Mouse (Mus musculus): ENCODE measurements around the gene Gm20388. TPM values are rescaled to one million over a fixed set of nuclear protein-coding genes. Genes with fewer than 3 reads are reported as not detected.
A peak's percentile ranks its signal among the peaks of the same experiment; 100 is the strongest.

The Gm20388 gene
- total RNA-seq, 1 experiment from 2014 or later: 3.6 TPM

- no peak for DNase-seq
Observed at GRCm38 (mm10) chr8:122483877-122484276, 2573.2 kb downstream of the Gm20388 start.

- DNase-seq: no peak
Observed at GRCm38 (mm10) chr8:122484831-122485230, 2574.2 kb downstream of the Gm20388 start.

DNA sequence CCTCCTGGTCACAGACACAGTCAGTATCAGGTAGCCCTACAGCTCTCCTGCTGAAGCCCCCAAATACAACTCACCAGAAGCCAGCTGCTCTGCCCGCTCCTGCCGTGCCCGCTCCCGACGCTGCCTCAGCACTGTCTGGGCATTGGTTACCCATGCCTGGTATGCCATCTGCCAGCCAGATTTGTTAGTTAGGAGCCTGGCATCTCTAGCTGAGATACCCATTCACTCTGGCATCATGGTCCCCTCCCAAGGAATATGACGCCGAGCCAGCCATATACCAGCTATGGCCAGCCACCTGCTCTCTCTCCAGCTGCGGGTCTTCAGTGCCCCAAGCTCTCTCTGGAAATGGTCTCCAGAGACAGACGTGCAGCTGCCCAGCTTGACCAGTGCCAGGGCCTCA is 2577.7 kb downstream of the Gm20388 start:
- DNase-seq: no peak

- DNase-seq: no peak
Observed at GRCm38 (mm10) chr8:122497016-122497734, 2586.5 kb downstream of the Gm20388 start.

- no peak for DNase-seq
Observed at GRCm38 (mm10) chr8:122497912-122498311, 2587.3 kb downstream of the Gm20388 start.

DNA sequence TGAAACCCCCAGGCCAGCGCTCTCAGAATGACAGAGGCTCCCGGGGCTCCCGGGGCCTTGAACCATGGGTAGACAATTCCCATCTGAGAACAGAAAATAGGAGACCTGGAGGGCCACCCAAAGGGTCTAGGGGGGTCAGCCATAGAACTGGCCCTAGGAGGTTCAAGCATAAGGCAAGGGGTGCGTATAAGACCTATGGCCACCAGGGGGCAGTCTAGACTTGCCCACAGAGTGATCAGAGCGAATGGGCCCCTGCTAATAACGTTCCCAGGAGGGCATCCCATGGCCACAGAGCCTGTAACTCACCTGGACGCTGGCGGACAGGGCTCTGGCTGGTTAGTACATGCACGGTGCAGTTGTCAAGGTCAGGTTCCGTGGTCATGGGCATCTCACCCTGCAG is 2590.2 kb downstream of the Gm20388 start:
- DNase-seq: peak; percentile 78

GRCm38 (mm10) chr8:122511552-122511951 is 2600.9 kb downstream of the Gm20388 start:
- DNase-seq: no peak

- no peak for DNase-seq
Observed at GRCm38 (mm10) chr8:122512392-122512791, 2601.8 kb downstream of the Gm20388 start.

DNA sequence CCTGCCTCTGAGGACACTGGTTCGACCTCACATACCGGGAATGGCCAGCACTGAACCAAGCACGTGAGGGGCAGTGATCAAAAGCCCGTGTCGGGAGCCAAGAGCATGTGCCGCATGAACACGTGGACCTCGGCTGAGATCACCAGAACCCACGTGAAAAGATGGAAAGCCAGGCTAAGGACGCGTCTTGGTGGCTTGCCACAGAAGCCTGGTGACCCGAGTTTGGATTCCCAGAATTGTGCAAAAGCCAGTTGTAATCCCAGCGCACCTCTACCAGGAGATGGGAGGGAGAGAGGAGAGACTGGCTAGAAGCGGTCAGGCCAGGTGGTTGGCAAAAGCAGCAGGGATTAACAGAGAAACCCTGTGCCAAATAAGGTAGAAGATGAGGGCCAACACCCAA is 2605.1 kb downstream of the Gm20388 start:
- DNase-seq: no peak

DNA sequence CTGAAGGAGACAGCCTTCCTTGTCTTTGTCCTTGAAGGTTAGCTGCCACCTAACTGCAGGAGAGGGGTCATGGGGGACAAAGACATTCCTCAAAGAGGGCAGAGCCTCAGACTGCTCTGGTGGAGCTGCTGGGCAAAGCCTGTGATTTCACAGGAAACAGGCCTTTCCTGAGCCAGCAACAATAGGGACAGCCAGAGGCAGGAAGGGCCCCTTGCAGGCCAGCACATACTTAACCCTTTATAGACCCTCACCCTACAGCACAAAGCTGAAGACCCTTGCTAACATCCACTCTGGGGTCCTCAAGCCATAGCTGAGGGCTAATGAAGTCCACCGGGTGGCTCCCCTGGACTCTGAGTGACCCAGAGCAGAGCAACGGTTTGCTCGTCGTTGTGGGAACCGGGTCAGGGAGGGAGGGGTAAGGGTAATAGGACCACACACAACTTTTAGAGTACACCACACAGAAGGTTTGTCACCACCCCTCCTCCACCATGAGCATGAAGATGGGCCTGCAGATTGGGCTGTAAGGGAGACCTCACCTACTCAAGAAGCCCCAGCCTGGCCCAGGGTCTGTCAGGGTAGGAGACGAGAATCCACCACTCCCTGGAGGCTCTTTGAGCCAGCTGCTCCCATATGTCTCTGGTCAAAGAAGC is 2607.0 kb downstream of the Gm20388 start:
- DNase-seq: no peak

DNA sequence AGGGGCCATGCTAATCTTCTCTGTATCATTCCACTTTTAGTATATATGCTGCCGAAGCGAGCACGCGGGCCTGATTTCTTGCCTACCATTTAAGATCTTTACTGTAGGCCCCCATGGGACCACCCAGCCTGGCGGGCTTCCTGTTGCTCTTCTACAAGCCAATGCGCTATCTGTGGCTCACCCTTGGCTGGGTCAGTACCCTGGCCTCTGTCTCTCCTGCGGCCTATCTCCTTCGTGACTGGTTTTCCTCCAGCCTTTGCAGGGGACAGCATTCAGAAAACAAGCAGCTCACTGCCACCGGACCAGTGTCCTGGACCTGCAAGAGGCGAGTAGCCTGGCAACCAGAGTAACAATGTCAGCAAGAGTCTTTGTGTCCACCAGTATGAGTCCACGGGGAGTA is 2610.0 kb downstream of the Gm20388 start:
- no peak for DNase-seq

DNA sequence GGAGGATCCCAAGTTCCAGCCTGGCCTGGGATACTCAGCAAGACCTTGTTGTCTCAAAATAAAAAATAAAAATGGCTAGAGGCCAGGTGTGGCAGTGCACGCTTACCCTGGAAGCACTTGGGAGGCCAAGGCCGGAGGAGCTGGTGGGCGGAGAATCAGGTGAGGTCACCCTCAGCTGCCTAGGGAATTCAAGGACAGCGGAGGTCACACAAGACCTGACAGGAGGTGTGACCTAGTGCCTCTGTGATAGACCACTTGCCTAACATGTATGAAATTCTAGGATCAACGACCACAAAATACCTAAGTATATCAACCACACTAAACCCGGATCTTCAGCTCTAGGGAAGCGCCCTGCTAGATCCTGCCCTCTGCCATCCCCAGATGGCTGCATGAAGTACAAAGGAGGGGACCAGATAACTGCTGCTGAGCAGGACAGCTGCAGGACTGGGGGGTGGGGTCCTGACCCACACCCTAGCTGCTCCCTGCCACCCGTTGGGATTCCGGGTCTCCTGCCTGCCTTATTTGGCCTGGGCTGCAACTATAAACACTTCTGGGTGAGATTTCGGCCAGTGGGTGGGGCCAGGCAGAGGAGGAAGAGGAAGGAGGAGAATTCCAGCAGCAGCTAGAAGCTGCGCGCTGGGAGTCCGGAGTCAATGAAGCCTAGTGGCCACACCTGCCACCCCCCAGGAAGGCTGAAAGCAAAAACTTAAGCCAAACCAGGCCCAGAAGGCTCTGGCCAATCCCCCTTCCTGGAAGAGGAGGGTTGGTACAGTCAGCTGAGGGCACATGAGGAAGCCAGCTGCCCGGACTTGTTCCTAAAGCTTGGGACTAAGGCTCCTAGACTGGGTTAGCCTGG is 2612.4 kb downstream of the Gm20388 start:
- no peak for DNase-seq

- DNase-seq: no peak
Observed at GRCm38 (mm10) chr8:122523652-122524360, 2613.2 kb downstream of the Gm20388 start.

DNA sequence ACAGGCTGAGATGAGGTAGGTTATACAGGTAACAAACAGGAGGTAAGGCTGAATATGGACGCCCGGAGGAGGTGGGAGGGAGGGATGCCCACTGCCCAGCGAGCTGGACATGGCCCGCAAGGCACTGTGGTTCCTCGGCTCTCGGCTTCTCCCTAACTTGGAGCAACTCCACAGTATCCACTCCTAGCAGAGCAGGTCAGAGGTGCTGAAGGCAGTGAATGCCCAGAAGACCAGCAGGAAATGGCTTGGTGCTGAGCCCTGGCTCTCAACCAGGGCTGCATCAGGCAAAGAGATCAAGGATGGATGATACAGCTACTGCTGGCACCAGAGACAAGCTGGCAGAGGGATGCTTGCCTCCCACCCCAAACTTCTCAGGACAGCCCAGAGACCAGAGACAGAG is 2613.9 kb downstream of the Gm20388 start:
- no peak for DNase-seq

GRCm38 (mm10) chr8:122525004-122525403 is 2614.4 kb downstream of the Gm20388 start:
- no peak for DNase-seq

GRCm38 (mm10) chr8:122526084-122526483 is 2615.4 kb downstream of the Gm20388 start:
- no peak for DNase-seq

- no peak for DNase-seq
Observed at GRCm38 (mm10) chr8:122526526-122527170, 2616.0 kb downstream of the Gm20388 start.

DNA sequence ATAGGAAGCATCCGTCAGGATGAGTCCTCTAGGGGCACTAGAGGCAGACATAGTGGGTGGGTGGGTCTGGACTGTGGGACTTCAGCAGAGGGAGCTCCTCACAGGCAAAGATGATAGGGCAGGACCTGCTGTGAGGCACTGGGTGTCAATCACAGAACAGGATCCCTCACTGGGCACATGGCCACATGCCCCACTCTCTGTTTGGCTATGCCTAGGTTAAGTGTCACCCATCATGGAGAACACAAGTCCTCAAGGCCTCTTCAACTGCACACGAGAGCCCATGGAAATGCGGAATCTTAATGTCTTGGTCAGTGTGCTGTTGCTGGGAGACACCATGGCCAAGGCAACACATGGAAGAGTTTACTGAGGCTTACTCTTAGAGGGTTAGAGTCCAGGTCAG is 2617.3 kb downstream of the Gm20388 start:
- DNase-seq: no peak

DNA sequence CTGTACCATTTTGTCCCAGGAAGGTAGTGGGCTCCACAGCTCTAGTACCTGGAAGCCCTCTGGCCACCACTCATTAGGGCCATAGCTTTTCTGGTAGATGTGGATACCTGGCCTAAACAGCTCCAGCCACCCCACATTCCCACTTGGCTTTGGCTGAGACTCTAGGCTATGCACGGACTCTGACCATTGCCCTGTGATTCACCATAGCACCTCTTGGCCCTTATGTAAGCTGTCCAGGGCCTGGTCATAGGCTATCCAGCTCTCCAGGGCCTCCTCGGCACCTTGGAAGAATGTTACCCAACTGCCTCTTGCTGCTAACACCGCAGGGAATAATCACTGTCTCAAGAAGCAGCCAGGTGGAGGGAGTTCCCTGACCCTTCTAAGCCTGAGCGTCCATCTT is 2618.5 kb downstream of the Gm20388 start:
- DNase-seq: no peak

- DNase-seq: no peak
Observed at GRCm38 (mm10) chr8:122531312-122531711, 2620.7 kb downstream of the Gm20388 start.

DNA sequence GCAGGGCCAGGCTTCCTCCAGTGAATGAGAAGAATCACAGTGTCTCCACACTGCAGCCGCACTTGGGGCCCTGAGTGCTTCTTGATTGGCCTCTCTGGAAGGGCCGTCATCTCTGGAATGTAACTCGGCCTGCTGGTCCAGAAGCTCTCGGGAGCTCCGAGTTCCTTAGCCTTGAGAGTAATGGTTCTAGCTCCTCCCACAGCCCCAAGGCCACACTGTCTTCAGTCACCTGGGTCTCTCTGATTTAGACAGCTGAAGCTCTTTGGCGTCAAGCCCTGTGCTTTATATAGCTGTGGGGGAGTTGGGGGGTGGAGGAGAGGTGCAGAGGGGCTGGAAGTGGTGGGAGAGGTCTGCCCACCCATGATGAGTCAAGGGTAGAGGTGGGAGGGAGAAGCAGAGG is 2626.4 kb downstream of the Gm20388 start:
- no peak for DNase-seq

DNA sequence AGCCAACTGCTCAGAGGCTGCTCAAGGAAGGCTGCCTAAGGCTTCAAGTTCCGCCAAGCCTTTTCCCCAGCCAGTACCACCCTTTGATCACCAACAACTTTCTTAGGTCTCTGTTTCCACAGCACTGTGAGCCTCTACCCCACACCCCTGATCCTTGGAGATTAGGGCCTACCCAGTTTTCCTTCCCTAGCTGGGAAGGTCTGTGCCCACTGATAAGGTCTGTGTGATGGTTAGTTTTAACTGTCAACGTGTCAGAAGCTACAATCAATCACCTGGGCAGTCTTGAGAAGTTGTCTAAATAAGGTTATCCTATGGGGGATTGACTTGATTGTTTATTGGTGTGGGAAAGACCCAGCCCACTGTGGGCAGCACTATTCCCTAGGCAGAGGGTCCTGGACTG is 2627.2 kb downstream of the Gm20388 start:
- no peak for DNase-seq
